Mouse (Mus musculus) forebrain, postnatal 0 days (tissue): Measurements from ENCODE around the gene Inpp4b. TPM values are rescaled to one million over a fixed set of nuclear protein-coding genes. Genes with fewer than 3 reads are reported as not detected.

ENCODE experiments used
- ATAC-seq: fragments of 200-750 bp; cut with Nextera tagmentation; 2 replicates; pipeline ENCODE4 v1.8.0; 2017; ENCODE audit warnings: mild to moderate bottlenecking, moderate library complexity
- DNase-seq: peaks from one replicate; pipeline ENCODE4 v3.0.0-alpha.2; 2015
- H3K27ac ChIP-seq: fragments of 300-500 bp; sonication (generic); 2 replicates; pipeline ENCODE4 v1.5.1; 2014; ENCODE audit warnings: low read depth, mild to moderate bottlenecking, antibody characterized with exemption, low read length, moderate library complexity, mixed read lengths
- H3K27me3 ChIP-seq: fragments of 300-500 bp; sonication (generic); 2 replicates; pipeline ENCODE4 v1.6.1; 2014; ENCODE audit warnings: mild to moderate bottlenecking, low read length, mixed read lengths; ENCODE audit not compliant: insufficient read depth
- H3K36me3 ChIP-seq: fragments of 300-500 bp; sonication (generic); 2 replicates; pipeline ENCODE4 v1.6.1; 2014; ENCODE audit warnings: mild to moderate bottlenecking, moderate library complexity; ENCODE audit not compliant: insufficient read depth
- H3K4me1 ChIP-seq: fragments of 300-500 bp; sonication (generic); 2 replicates; pipeline ENCODE4 v1.6.1; 2014; ENCODE audit warnings: antibody characterized with exemption; ENCODE audit not compliant: insufficient read depth
- H3K4me2 ChIP-seq: fragments of 300-500 bp; sonication (generic); 2 replicates; pipeline ENCODE4 v1.6.1; 2014; ENCODE audit warnings: low read depth, mild to moderate bottlenecking, moderate library complexity
- H3K4me3 ChIP-seq: fragments of 300-500 bp; sonication (generic); 2 replicates; pipeline ENCODE4 v1.5.1; 2014; ENCODE audit warnings: low read depth, low read length, mixed read lengths
- H3K9ac ChIP-seq: fragments of 300-500 bp; sonication (generic); 2 replicates; pipeline ENCODE4 v1.6.1; 2014; ENCODE audit warnings: mild to moderate bottlenecking
- H3K9me3 ChIP-seq: fragments of 300-500 bp; sonication (generic); 2 replicates; pipeline ENCODE4 v1.6.1; 2016; ENCODE audit warnings: low read length
- CTCF ChIP-seq: sonication (generic); IDR thresholded peaks from 2 replicates; pipeline ENCODE4 v1.5.1; 2016; ENCODE audit warnings: antibody characterized with exemption, control low read depth, low read depth
- WGBS: fragments of 180-500 bp; shearing (Covaris S2); extraction: QIAGEN DNeasy Blood & Tissue Kit; methylation state at CpG from one replicate; pipeline ENCODE4 v1.1.7; 2014; 5-methylcytosine and 5-hydroxymethylcytosine counted together
- polyA plus RNA-seq: library from polyadenylated mRNA; unstranded; fragments of >200 nt; fragmentation: Nextera tagmentation; extraction: Ambion mirVana; gene quantifications from 2 replicates; pipeline ENCODE4 v1.2.1, GENCODE M21; 2015
- total RNA-seq: library from RNA; depleted of rRNA; stranded (reverse); fragments of >200 nt; gene quantifications from 2 replicates; pipeline ENCODE4 v1.2.3, GENCODE M21; 2014

The Inpp4b gene
- total and polyA plus RNA-seq, 2 experiments from 2014 or later, result 6.7 to 10.6 TPM

DNA sequence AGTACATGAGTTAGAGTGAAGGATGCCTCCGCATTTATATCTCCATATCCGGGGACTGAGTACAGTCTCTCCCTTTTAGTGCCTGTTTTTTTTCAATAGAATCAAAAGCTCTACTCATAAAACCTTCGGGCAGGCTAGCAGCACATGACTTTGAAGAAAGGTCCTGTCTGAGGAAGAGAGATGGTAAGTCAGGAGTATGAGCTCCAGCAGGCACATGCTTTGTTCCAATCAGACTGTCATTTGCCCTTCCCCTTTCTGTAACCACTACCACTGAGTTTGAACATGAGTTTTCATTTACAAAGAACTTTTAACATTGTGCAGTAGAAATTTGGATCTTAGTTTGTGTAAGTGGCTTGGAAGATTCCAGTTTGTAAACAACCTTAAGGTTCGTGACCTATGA lies 223.1 kb downstream of the Inpp4b start:
- no peak overlapping the region for H3K4me2 ChIP-seq
- no peaks in the 10 kb centered on the region for H3K36me3 ChIP-seq
- H3K9me3 ChIP-seq, result no peaks in the 10 kb centered on the region
- H3K27ac ChIP-seq, result no peak overlapping the region
- no peak overlapping the region for H3K9ac ChIP-seq
- ATAC-seq, result no peak
- no peak for DNase-seq
- 89% methylated on average over 4 of the region's 4 CpGs for WGBS
- H3K4me3 ChIP-seq, result no peak overlapping the region
- no peaks in the 10 kb centered on the region for H3K4me1 ChIP-seq
- TF ChIP-seq CTCF, result no peak
- no peaks in the 10 kb centered on the region for H3K27me3 ChIP-seq

DNA sequence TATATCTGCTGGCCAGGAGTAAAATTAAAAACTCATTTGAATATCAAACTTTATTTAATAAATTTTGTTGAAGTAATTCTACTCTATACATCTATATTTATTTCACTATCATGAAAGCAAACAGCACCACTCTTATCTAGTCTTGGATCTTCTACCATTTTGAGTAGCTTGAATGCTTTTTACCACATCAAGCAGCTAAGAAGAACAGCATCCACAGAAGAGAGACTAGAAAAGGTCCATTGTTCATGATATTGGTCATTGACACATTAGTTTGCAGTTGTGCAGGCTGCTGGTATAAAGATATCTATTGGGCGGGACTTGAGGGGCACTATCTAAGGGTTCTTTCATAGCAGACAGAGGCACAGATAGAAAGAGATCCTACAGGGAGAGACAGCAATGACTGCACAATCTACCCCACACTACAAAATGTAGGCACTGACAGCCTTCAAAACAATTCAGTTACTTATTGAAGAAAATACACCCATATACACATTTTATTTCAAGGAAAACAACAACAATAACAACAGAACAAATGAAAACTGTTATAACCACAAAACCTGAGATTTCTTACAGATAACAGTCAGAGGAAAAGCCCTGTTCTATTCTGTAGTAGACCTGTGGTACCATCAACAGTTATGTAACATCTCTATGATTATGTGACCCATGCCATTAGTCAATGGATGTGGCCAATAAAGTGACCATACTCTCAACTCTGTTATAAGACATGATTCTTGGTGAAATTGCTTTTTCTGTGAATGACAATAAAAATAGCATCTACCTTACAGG lies 230.2 kb downstream of the Inpp4b start:
- DNase-seq (no peak), ATAC-seq (no peak)
- Histone ChIP-seq H3K36me3 (no peaks in the 10 kb centered on the region), H3K4me3 (no peak overlapping the region), H3K4me2 (no peak overlapping the region), H3K9me3 (no peaks in the 10 kb centered on the region), H3K4me1 (no peaks in the 10 kb centered on the region), H3K27ac (no peak overlapping the region), H3K27me3 (no peaks in the 10 kb centered on the region), H3K9ac (no peak overlapping the region)
- no peak for TF ChIP-seq CTCF
- 93% methylated on average over 1 of the region's 1 CpGs for WGBS

DNA sequence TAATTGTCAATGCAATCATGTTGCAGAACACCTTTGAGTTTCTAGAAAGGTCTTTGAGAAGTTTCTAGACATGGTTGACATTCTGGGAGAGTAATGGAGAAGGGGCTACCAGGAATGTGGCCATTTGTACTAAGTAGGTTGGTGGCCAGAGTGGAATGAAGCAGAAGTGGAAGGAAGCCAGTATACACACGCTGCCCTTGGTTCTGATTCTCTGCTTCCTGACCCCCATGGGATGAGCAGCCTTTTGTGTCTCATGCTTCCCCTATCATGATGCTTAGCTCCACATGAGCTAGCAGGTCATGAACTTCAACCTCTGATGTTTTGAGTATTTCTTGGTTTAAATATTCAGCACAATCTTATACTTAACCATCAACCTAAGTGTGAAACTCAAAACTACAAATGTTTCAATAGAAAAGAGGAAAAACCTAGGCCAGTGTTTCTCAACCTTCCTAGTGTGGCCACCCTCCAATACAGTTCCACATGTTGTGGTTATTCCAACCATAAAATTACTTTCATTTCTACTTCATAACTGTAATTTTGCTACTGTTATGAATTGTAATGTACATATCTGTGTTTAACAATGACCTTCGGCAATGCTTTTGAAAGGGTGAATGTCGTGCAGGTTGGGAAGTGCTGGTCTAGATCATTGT lies 233.0 kb downstream of the Inpp4b start:
- H3K27me3 ChIP-seq, result no peaks in the 10 kb centered on the region
- 88% methylated on average over 3 of the region's 3 CpGs for WGBS
- H3K9ac ChIP-seq, result no peak overlapping the region
- no peak for ATAC-seq
- DNase-seq, result no peak
- no peak overlapping the region for H3K4me3 ChIP-seq
- H3K4me2 ChIP-seq, result no peak overlapping the region
- no peak for TF ChIP-seq CTCF
- H3K9me3 ChIP-seq, result no peaks in the 10 kb centered on the region
- H3K36me3 ChIP-seq, result no peaks in the 10 kb centered on the region
- H3K4me1 ChIP-seq, result no peaks in the 10 kb centered on the region
- H3K27ac ChIP-seq, result no peak overlapping the region

DNA sequence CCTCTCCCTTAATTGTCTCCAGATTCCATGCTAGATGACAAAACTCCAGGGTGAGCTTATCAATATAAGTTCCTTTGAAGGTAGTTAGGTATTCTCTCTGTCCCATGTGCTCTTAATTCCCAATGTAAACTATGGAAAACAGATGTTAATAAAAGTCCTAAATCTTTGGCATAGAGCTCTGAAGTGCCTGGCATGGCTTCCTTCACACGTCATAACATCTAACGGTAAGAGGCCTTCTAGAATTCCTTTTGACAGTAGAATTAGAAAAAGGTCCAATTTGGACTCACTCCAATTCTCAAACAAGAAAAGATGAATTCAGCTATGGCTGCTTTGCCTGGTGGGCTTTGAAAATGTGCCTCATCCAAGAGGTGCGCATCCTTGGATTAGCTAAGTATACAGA lies 236.6 kb downstream of the Inpp4b start:
- H3K4me3 ChIP-seq, result no peak overlapping the region
- H3K9me3 ChIP-seq, result no peaks in the 10 kb centered on the region
- no peak overlapping the region for H3K4me2 ChIP-seq
- no peak for DNase-seq
- WGBS, result 38% methylated on average over 3 of the region's 3 CpGs
- no peak overlapping the region for H3K27ac ChIP-seq
- no peaks in the 10 kb centered on the region for H3K27me3 ChIP-seq
- no peaks in the 10 kb centered on the region for H3K36me3 ChIP-seq
- ATAC-seq, result no peak
- no peak for TF ChIP-seq CTCF
- H3K4me1 ChIP-seq, result no peaks in the 10 kb centered on the region
- H3K9ac ChIP-seq, result no peak overlapping the region

DNA sequence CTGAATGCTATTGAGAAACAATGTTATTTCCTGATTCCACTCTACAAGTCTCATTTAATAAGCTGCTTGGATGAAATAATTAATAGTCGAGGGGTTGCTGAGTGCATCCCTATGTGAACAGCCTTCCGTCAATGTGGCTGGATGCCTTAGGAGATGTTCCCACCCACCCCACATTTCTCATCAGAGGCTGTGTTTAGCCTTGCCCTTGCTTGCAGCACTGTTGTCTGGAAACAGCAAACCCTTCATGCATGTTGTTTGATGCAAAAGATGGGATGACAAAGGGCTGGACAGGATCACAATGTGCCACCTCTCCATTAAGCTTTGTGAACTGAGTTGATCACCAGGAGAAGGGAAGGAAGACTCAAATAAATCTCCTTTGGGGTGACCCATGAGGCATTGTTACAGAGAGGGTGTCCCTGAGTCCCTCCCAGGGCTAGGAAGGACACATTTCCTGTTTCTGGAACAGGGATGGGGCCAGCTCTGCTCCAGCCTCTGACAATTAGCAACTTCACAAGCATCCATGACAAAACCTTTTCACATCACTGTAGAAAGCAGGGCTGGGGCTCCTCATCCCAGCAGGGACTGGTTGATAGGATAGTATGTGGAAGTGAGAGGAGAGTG lies 239.6 kb downstream of the Inpp4b start:
- DNase-seq, result no peak
- H3K9ac ChIP-seq, result no peak overlapping the region
- no peak overlapping the region for H3K27ac ChIP-seq
- WGBS, result 80% methylated on average over 2 of the region's 2 CpGs
- no peaks in the 10 kb centered on the region for H3K27me3 ChIP-seq
- H3K36me3 ChIP-seq, result no peaks in the 10 kb centered on the region
- peak; percentile 14; the same call in 1 of the 2 replicates for ATAC-seq
- H3K4me2 ChIP-seq, result no peak overlapping the region
- H3K9me3 ChIP-seq, result no peaks in the 10 kb centered on the region
- H3K4me1 ChIP-seq, result no peaks in the 10 kb centered on the region
- no peak for TF ChIP-seq CTCF
- H3K4me3 ChIP-seq, result no peak overlapping the region

DNA sequence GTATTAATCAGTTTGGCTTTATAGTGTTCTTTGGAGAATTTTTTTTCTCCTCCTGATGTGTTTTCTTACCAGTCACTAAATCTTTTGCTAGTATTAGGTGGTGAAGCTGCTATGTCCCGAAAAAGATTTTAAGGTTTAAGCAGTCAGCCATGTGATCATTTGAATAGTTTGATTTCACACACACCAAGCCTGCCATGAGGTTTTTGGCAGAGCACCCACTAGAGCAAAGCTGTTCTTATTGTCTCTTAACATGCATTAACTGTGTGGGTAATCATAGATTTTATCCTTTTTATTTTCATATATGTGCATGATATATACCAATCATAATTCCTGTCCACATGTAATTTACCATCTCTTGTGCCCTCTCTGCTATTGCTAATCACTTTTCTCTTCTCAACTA lies 240.6 kb downstream of the Inpp4b start:
- Histone ChIP-seq H3K4me1 (no peaks in the 10 kb centered on the region), H3K27me3 (no peaks in the 10 kb centered on the region), H3K36me3 (no peaks in the 10 kb centered on the region), H3K27ac (no peak overlapping the region), H3K9ac (no peak overlapping the region), H3K4me3 (no peak overlapping the region), H3K9me3 (no peaks in the 10 kb centered on the region), H3K4me2 (no peak overlapping the region)
- no peak for TF ChIP-seq CTCF
- 35% methylated on average over 1 of the region's 1 CpGs for WGBS
- peak; percentile 24 for DNase-seq
- no peak; the same call in 1 of the 2 replicates for ATAC-seq

DNA sequence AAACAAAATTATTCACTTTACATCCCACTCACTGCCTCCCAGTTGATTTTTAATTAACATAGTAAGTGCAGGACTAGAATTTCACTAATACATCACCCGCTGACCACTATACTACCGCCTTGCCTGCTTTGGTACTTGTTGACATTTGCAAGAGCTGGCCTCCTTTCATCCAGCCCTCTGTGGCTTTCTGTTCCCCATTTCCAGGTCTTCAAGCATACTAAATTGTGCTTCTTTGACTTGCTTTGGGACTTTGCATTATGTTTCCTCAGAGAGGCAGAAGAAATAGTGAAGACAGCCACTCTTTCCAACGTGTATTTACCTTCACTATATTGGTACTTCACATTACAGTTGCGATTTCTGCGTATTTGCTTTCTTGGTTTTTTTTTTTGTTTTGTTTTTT lies 244.4 kb downstream of the Inpp4b start:
- DNase-seq (no peak), ATAC-seq (no peak)
- H3K36me3 ChIP-seq, result no peaks in the 10 kb centered on the region
- H3K9me3 ChIP-seq, result no peaks in the 10 kb centered on the region
- H3K4me3 ChIP-seq, result no peak overlapping the region
- H3K27me3 ChIP-seq, result no peaks in the 10 kb centered on the region
- 88% methylated on average over 5 of the region's 5 CpGs for WGBS
- TF ChIP-seq CTCF, result no peak
- no peak overlapping the region for H3K9ac ChIP-seq
- no peak overlapping the region for H3K27ac ChIP-seq
- no peaks in the 10 kb centered on the region for H3K4me1 ChIP-seq
- no peak overlapping the region for H3K4me2 ChIP-seq
